Mouse (Mus musculus) mammary gland, adult 2 months (tissue): ENCODE measurements around the gene Man1b1. TPM values are rescaled to one million over a fixed set of nuclear protein-coding genes. Genes with fewer than 3 reads are reported as not detected.

Experiments
- polyA plus RNA-seq: library from polyadenylated mRNA; depleted of rRNA; stranded (reverse); fragments of >200 nt; gene quantifications from 2 replicates; pipeline ENCODE4 v1.2.3, GENCODE M21; 2012; ENCODE audit warnings: low replicate concordance; rRNA removed

Man1b1 gene
- polyA plus RNA-seq, result 11.8 and 12.5 TPM in 2 replicates

GRCm38 (mm10) chr2:25332286-25333160, at the start of gene Man1b1:
Gene Man1b1 (plus strand): TSS chr2:25332338.

GRCm38 (mm10) chr2:25287927-25288649, 44.0 kb upstream of the Man1b1 start, which contains the start of gene Tmem210:
Gene Tmem210 (plus strand): TSS chr2:25288145.

GRCm38 (mm10) chr2:25289651-25290050, 42.5 kb upstream of the Man1b1 start, which contains the start of gene Lrrc26:
Gene Lrrc26 (plus strand): TSS chr2:25289915.

GRCm38 (mm10) chr2:25318971-25319773, 13.0 kb upstream of the Man1b1 start, which contains the start of gene Grin1:
Gene Grin1 (minus strand): TSS chr2:25319187.

GRCm38 (mm10) chr2:25356208-25357079, 24.3 kb downstream of the Man1b1 start, which contains the start of gene Dpp7:
Gene Dpp7 (minus strand): TSS chr2:25356359.

GRCm38 (mm10) chr2:25365091-25365761, 33.1 kb downstream of the Man1b1 start, which contains the start of gene Uap1l1:
Gene Uap1l1 (minus strand): TSS chr2:25365682.

GRCm38 (mm10) chr2:25371764-25372643, 39.9 kb downstream of the Man1b1 start, which contains the start of gene Sapcd2:
Gene Sapcd2 (plus strand): TSS chr2:25372321.

GRCm38 (mm10) chr2:25395721-25396596, 63.8 kb downstream of the Man1b1 start, which contains the start of gene Entpd2:
Gene Entpd2 (plus strand): TSS chr2:25395874.

GRCm38 (mm10) chr2:25399051-25399450, 66.9 kb downstream of the Man1b1 start, which contains the start of gene Npdc1:
Gene Npdc1 (plus strand): TSS chr2:25399351.

Other genes starting within 250 kb of the Man1b1 start
- gene Noxa1, start 237.2 kb upstream of the Man1b1 start, polyA plus RNA-seq, result 0.07 and 0.16 TPM in 2 replicates
- 15.2 and 32.0 TPM in 2 replicates for gene Nrarp, start 151.6 kb upstream of the Man1b1 start, polyA plus RNA-seq
- gene Tor4a, start 135.5 kb upstream of the Man1b1 start, polyA plus RNA-seq, result 34.9 and 70.8 TPM in 2 replicates
- 51.7 and 97.1 TPM in 2 replicates for gene Nelfb, start 120.8 kb upstream of the Man1b1 start, polyA plus RNA-seq
- gene Stpg3, start 117.7 kb upstream of the Man1b1 start, polyA plus RNA-seq, result 0.23 TPM in 1 of 2 replicates, not detected in the other
- 0.17 and 0.19 TPM in 2 replicates for gene Fam166a, start 113.6 kb upstream of the Man1b1 start, polyA plus RNA-seq
- 306 and 366 TPM in 2 replicates for gene Tubb4b, start 107.6 kb upstream of the Man1b1 start, polyA plus RNA-seq
- 0.04 and 0.06 TPM in 2 replicates for gene Slc34a3, start 98.0 kb upstream of the Man1b1 start, polyA plus RNA-seq
- 0.19 and 0.24 TPM in 2 replicates for gene Rnf224, start 95.6 kb upstream of the Man1b1 start, polyA plus RNA-seq
- gene Rnf208, start 90.1 kb upstream of the Man1b1 start, polyA plus RNA-seq, result 22.4 and 35.6 TPM in 2 replicates
- gene Cysrt1, start 89.9 kb upstream of the Man1b1 start, polyA plus RNA-seq, result 20.7 and 26.5 TPM in 2 replicates
- 28.2 and 30.4 TPM in 2 replicates for gene AL732309.1, start 85.5 kb upstream of the Man1b1 start, polyA plus RNA-seq
- gene Tmem203, start 76.9 kb upstream of the Man1b1 start, polyA plus RNA-seq, result 52.0 and 81.2 TPM in 2 replicates
- gene Tprn, start 69.7 kb upstream of the Man1b1 start, polyA plus RNA-seq, result 18.4 and 28.7 TPM in 2 replicates
- 54.2 and 69.4 TPM in 2 replicates for gene Ssna1, start 59.9 kb upstream of the Man1b1 start, polyA plus RNA-seq
- gene Anapc2, start 59.9 kb upstream of the Man1b1 start, polyA plus RNA-seq, result 82.5 and 180 TPM in 2 replicates
- not detected in 2 replicates for gene Tmem210, start 44.2 kb upstream of the Man1b1 start, polyA plus RNA-seq
- gene Lrrc26, start 42.4 kb upstream of the Man1b1 start, polyA plus RNA-seq, result 9.9 and 19.6 TPM in 2 replicates
- gene Grin1, start 13.2 kb upstream of the Man1b1 start, polyA plus RNA-seq, result 0.19 and 0.41 TPM in 2 replicates
- 43.0 and 55.8 TPM in 2 replicates for gene Dpp7, start 24.0 kb downstream of the Man1b1 start, polyA plus RNA-seq
- gene Uap1l1, start 33.3 kb downstream of the Man1b1 start, polyA plus RNA-seq, result 43.6 and 71.9 TPM in 2 replicates
- 0.86 and 3.4 TPM in 2 replicates for gene Sapcd2, start 40.0 kb downstream of the Man1b1 start, polyA plus RNA-seq
- 48.9 and 63.5 TPM in 2 replicates for gene Entpd2, start 63.5 kb downstream of the Man1b1 start, polyA plus RNA-seq
- gene Npdc1, start 67.0 kb downstream of the Man1b1 start, polyA plus RNA-seq, result 151 and 254 TPM in 2 replicates
- gene Fut7, start 90.9 kb downstream of the Man1b1 start, polyA plus RNA-seq, result 7.8 and 13.8 TPM in 2 replicates
- gene Abca2, start 96.4 kb downstream of the Man1b1 start, polyA plus RNA-seq, result 52.8 and 92.1 TPM in 2 replicates
- gene Clic3, start 124.5 kb downstream of the Man1b1 start, polyA plus RNA-seq, result 8.4 and 21.2 TPM in 2 replicates
- gene Paxx, start 128.8 kb downstream of the Man1b1 start, polyA plus RNA-seq, result 92.7 and 147 TPM in 2 replicates
- gene Ptgds, start 137.7 kb downstream of the Man1b1 start, polyA plus RNA-seq, result 4.8 and 6.6 TPM in 2 replicates
- gene Lcn12, start 161.6 kb downstream of the Man1b1 start, polyA plus RNA-seq, result not detected in 2 replicates
- 19.9 and 31.9 TPM in 2 replicates for gene Fbxw5, start 168.4 kb downstream of the Man1b1 start, polyA plus RNA-seq
- 12.2 and 13.2 TPM in 2 replicates for gene C8g, start 169.4 kb downstream of the Man1b1 start, polyA plus RNA-seq
- gene Traf2, start 214.6 kb downstream of the Man1b1 start, polyA plus RNA-seq, result 20.0 and 23.9 TPM in 2 replicates
- 65.0 and 134 TPM in 2 replicates for gene Edf1, start 225.5 kb downstream of the Man1b1 start, polyA plus RNA-seq
- 3.4 and 4.2 TPM in 2 replicates for gene Mamdc4, start 242.5 kb downstream of the Man1b1 start, polyA plus RNA-seq
- 42.8 and 48.1 TPM in 2 replicates for gene Phpt1, start 242.9 kb downstream of the Man1b1 start, polyA plus RNA-seq
- gene Ajm1, start 249.4 kb downstream of the Man1b1 start, polyA plus RNA-seq, result 0.79 and 2.0 TPM in 2 replicates